22 mouse cellular contexts compared by ENCODE assay signal in genomic region chr16:48610866-48611265, GRCm38 (mm10).
DNase-seq lines count a peak whose midpoint lies in the region; TF ChIP-seq lines count a peak whose summit lies in the region.
"Had no signal": no experiment of that assay in that cellular context is flagged by ENCODE, and none has a peak within 500 bp of the region (broad histone marks: within the 10 kb centered on the region; RNA-seq: fewer than 3 reads in every experiment).

No protein-coding gene starts in this region.

- H3K9me3 ChIP-seq in E14TG2a.4 (ENCODE audit: low read length) = no peaks in the 10 kb centered on the region
- no peaks in the 10 kb centered on the region for H3K9me3 ChIP-seq in ES-Bruce4 (replicated peaks; ENCODE audit: control insufficient read depth, insufficient read depth, low read length, poor library complexity, severe bottlenecking)
- no peaks in the 10 kb centered on the region for H3K9me3 ChIP-seq in ES-E14 (ENCODE audit: control insufficient read depth, insufficient read depth, low read depth, low read length)
- H3K9me3 ChIP-seq: embryonic facial prominence, embryonic 10.5 days; embryonic facial prominence, embryonic 12.5 days; forebrain, embryonic 13.5 days; forebrain, embryonic 15.5 days had no signal

- H3K36me3 ChIP-seq in E14TG2a.4 (ENCODE audit: insufficient read depth, low read length) (peaks cover 20% of the 10 kb centered on the region), ES-Bruce4 (ENCODE audit: control insufficient read depth, insufficient read depth, low read length, poor library complexity, severe bottlenecking) (peaks cover 7% of the 10 kb centered on the region), ES-E14 (ENCODE audit: control insufficient read depth, insufficient read depth, low read length, poor library complexity, severe bottlenecking) (peaks cover 8% of the 10 kb centered on the region)
- H3K36me3 ChIP-seq: embryonic facial prominence, embryonic 10.5 days; embryonic facial prominence, embryonic 12.5 days; forebrain, embryonic 15.5 days had no signal

- H3K4me3 ChIP-seq in E14TG2a.4 (replicated peaks; ENCODE audit: low read length) (peak overlapping the region; percentile 74; the same call in 1 of the 2 replicates), ES-Bruce4 (ENCODE audit: low read depth, low read length) (no peak overlapping the region), ES-E14 (ENCODE audit: insufficient read depth in 1 of 2, low read depth in 1 of 2, low read length in 2 of 2, poor library complexity in 1 of 2, severe bottlenecking in 1 of 2) (no peak overlapping the region)
- H3K4me3 ChIP-seq: embryonic facial prominence, embryonic 10.5 days; embryonic facial prominence, embryonic 12.5 days; forebrain, embryonic 13.5 days; forebrain, embryonic 15.5 days had no signal

- in situ Hi-C loops in ES-E14 (cut with MboI; ENCODE audit: low sequenced_read_pairs in 2 of 2, unreplicated experiment in 2 of 2) = no loop called here

- H3K4me1 ChIP-seq in E14TG2a.4 (replicated peaks; ENCODE audit: low read depth, low read length) (peaks cover 85% of the 10 kb centered on the region), ES-Bruce4 (ENCODE audit: control insufficient read depth, insufficient read depth, low read length) (peaks cover 5% of the 10 kb centered on the region), ES-E14 (ENCODE audit: control insufficient read depth in 2 of 2, insufficient read depth in 2 of 2, low read length in 2 of 2, poor library complexity in 1 of 2) (peaks cover 8 to 22% of the 10 kb centered on the region in 2 experiments)
- H3K4me1 ChIP-seq: embryonic facial prominence, embryonic 10.5 days; embryonic facial prominence, embryonic 12.5 days; forebrain, embryonic 13.5 days; forebrain, embryonic 15.5 days had no signal

- no peak overlapping the region for H3K9ac ChIP-seq in ES-Bruce4 (ENCODE audit: low read depth, poor library complexity, severe bottlenecking)
- no peak overlapping the region for H3K9ac ChIP-seq in ES-E14 (ENCODE audit: insufficient read depth, low read depth, low read length, poor library complexity, severe bottlenecking)
- H3K9ac ChIP-seq: embryonic facial prominence, embryonic 12.5 days; forebrain, embryonic 13.5 days; forebrain, embryonic 15.5 days; forebrain, postnatal 0 days had no signal

- H3K27me3 ChIP-seq in E14TG2a.4 (ENCODE audit: insufficient read depth, low read length) = no peaks in the 10 kb centered on the region
- no peaks in the 10 kb centered on the region for H3K27me3 ChIP-seq in ES-Bruce4 (ENCODE audit: control insufficient read depth, insufficient read depth, low read length, poor library complexity, severe bottlenecking)
- H3K27me3 ChIP-seq: embryonic facial prominence, embryonic 12.5 days; forebrain, embryonic 13.5 days; forebrain, embryonic 15.5 days had no signal

- TF ChIP-seq POLR2A in ES-Bruce4 (IDR thresholded peaks at IDR 0.05; ENCODE audit: insufficient read depth, low read length) = no peak

- DNase-seq in ES-E14 (ENCODE audit: low read depth, low spot score) = no peak
- DNase-seq in ZHBTc4 (ENCODE audit: low read depth, low spot score) = peak; percentile 49
- no peak for DNase-seq in ovary, postnatal 10 days (ENCODE audit: low spot score)
- DNase-seq in urinary bladder, postnatal 14 days (ENCODE audit: low spot score) = no peak
- DNase-seq in neural tube, embryonic 10.5 days (ENCODE audit: extremely low spot score, low spot score) = no peak
- DNase-seq: adrenal gland, adult 2 months; adrenal gland, postnatal 10 days; adrenal gland, postnatal 25 days; cerebellum, adult 11 months; cerebellum, adult 18-20 months; cerebellum, adult 8-10 months; cerebellum, adult 9-11 months; cerebellum, postnatal 14 days; cerebellum, postnatal 36 days; embryo, embryonic 11 days; forebrain, postnatal 0 days had no signal

- no peak for TF ChIP-seq EP300 in ES-Bruce4 (IDR thresholded peaks at IDR 0.05; ENCODE audit: insufficient read depth, low read depth, low read length)

- TF ChIP-seq CTCF in E14TG2a.4 (conservative IDR thresholded peaks at IDR 0.05; ENCODE audit: low read length) = no peak
- TF ChIP-seq CTCF in ES-Bruce4 (IDR thresholded peaks at IDR 0.05; ENCODE audit: low read depth, low read length) = no peak

- H3K27ac ChIP-seq in ES-Bruce4 (ENCODE audit: insufficient read depth, low read length) (peak overlapping the region; percentile 85), ES-E14 (ENCODE audit: insufficient read depth, low read depth, low read length, poor library complexity, severe bottlenecking) (peak overlapping the region; percentile 89)
- H3K27ac ChIP-seq: embryonic facial prominence, embryonic 10.5 days; embryonic facial prominence, embryonic 12.5 days; forebrain, embryonic 13.5 days; forebrain, embryonic 15.5 days had no signal

TF ChIP-seq in ES-E14, 5 proteins besides CTCF, POLR2A, EP300 and RAD21:
- TF ChIP-seq CHD2 (IDR thresholded peaks at IDR 0.05; ENCODE audit: low read depth, low read length) (peak; percentile 22; the same call in 1 of the 2 replicates), ZNF384 (IDR thresholded peaks at IDR 0.05; ENCODE audit: low read depth, low read length) (no peak)
